Mouse (Mus musculus) ES-E14 (cell line): ENCODE data around the gene Mrpl39.

Experiments used
- CHD2 ChIP-seq: IDR thresholded peaks from 2 replicates; pipeline ENCODE4 v1.6.1; 2014; ENCODE audit warnings: mild to moderate bottlenecking, low read depth, low read length, inconsistent platforms
- HCFC1 ChIP-seq: IDR thresholded peaks from 2 replicates; pipeline ENCODE4 v1.6.1; 2012; ENCODE audit warnings: low read length, inconsistent platforms, borderline replicate concordance; ENCODE audit not compliant: insufficient read depth
- MAFK ChIP-seq: IDR thresholded peaks from 2 replicates; pipeline ENCODE4 v1.6.1; 2014; ENCODE audit warnings: mild to moderate bottlenecking, low read depth, low read length, inconsistent platforms; ENCODE audit not compliant: insufficient read depth
- ZNF384 ChIP-seq: IDR thresholded peaks from 2 replicates; pipeline ENCODE4 v1.6.1; 2012; ENCODE audit warnings: low read depth, low read length, inconsistent platforms

DNA sequence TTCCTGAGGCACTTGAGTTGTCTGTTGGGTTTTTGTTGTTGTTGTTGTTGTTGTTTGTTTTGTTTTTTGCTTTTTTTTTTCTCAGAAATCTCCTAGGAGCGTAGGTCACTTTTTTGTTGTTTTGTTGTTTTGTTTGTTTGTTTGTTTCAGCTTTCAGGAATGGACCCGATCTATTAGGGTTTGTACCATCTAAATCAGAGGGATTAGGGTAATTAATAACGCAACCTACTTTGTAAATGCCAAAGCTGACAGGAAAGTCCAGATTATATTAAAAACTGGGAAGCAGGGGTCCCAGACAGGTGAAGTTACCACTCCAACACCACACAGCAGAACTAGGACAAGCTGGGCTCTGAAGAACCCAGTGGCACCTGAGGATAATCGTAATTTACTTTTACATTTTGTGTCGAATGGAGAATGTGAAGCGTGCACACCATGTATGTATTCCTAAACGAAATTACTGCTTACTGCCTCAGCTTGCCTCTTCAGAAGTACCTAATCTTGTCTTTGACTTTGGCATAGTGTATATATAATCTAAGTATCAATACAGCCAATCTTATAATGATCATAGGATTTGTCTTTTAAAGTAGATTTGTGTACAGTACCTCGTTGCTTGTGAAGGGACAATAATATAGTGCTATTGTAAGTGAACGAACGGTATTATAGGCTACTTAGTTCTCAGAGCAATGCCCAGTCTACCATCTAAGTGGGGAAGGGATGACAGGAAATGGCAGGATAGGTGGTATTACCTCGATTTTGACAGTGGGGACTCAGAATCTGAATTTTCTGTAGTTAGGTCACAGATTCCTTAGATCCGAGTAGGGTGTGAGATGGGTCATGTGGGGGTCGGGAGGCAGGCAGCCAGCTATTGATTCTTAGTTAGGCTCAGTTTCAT, 31.5 kb downstream of the Mrpl39 start:
- TF ChIP-seq MAFK (no peak), HCFC1 (no peak), ZNF384 (no peak), CHD2 (no peak)
